Mouse (Mus musculus): Measurements from ENCODE around the gene Fam168b. TPM values are rescaled to one million over a fixed set of nuclear protein-coding genes. Genes with fewer than 3 reads are reported as not detected.

The Fam168b gene
- polyA plus RNA-seq (2014; fragmentation: Nextera tagmentation; extraction: Ambion mirVana): 90.5 and 136 TPM in 2 replicates

DNA sequence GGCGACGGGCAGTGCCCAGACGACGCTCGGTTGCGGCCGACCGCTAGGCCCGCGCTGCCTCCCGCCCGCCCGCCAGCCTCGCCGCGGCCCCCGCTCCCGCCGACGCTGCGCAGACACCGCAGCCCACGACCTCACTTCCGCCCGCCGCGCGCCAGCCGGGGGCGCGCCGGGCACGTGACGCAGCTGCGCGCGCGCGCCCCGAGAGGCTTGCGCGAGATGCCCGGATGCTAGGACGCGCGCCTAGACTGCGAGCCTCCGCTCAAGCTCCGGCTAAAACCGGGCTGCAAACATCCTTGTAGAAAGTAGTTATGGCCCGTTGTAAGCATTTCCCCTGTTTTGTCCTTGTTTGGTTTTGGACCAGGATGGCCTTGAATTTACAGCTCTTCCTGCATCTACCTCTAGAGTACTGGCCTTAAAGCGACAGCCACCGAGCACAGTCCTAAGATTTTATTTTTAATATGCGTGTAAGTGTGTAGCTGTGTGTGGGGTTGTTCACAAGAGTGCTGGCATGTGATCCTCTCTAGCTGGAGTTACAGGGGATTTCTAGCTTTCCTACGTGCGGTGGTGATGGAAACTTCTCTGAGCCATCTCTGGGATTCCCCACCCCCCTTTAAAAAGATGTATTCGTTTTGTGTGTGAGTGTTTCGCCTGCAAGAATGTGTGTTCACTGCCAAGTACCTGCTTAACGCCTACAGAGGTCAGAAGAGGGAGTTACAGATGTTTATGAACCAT lies at the start of gene Fam168b:
TSS of gene Fam168b (minus strand) at position 179 of the 732 bp plus-strand sequence.
- Histone ChIP-seq H3K4me1 (ENCODE audit: control insufficient read depth, insufficient read depth, low read length) (peaks cover 23% of the 10 kb centered on the region), H3K27ac (ENCODE audit: low read depth, low read length) (peak within 1 kb of the TSS; percentile 95), H3K36me3 (ENCODE audit: control insufficient read depth, insufficient read depth, low read length) (no peaks in the 10 kb centered on the region), H3K4me2 (ENCODE audit: low read depth, low read length) (peak within 1 kb of the TSS; percentile 87), H3K9me3 (ENCODE audit: control insufficient read depth, low read length) (no peaks in the 10 kb centered on the region), H3K4me3 (ENCODE audit: low read depth, low read length) (peak within 1 kb of the TSS; percentile 72), H3K27me3 (ENCODE audit: control insufficient read depth, insufficient read depth, low read length) (no peaks in the 10 kb centered on the region), H3K9ac (replicated peaks; ENCODE audit: low read depth, low read length) (peak within 1 kb of the TSS; percentile 88)
- WGBS: 3% methylated on average over 59 of the region's 59 CpGs
- peak; percentile 93 for ATAC-seq (ENCODE audit: low read depth)

DNA sequence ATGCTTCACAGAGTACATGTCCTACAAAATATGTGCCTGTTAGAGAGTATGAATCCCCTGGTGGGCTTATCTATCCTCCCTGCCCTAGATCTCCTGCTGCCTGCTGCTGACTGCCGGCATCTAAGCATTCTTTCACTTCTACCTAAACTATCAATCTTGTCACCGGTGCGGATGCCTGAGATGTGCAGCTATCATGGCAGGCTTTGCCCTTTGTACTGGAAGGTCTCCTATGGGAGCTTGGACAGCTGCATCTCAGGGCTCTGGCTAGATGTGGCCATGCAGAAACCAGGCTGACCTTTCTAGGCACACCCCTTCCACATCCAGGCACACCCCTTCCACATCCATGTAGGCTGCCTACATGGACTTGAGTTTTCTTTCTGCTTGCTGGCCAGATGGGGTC lies 49.6 kb upstream of the Fam168b start:
- no peak overlapping the region for H3K4me2 ChIP-seq (ENCODE audit: low read depth, low read length)
- H3K36me3 ChIP-seq (ENCODE audit: control insufficient read depth, insufficient read depth, low read length): no peaks in the 10 kb centered on the region
- H3K9me3 ChIP-seq (ENCODE audit: control insufficient read depth, low read length): no peaks in the 10 kb centered on the region
- H3K27ac ChIP-seq (ENCODE audit: low read depth, low read length): no peak overlapping the region
- no peaks in the 10 kb centered on the region for H3K27me3 ChIP-seq (ENCODE audit: control insufficient read depth, insufficient read depth, low read length)
- WGBS: 66% methylated on average over 3 of the region's 3 CpGs
- no peaks in the 10 kb centered on the region for H3K4me1 ChIP-seq (ENCODE audit: control insufficient read depth, insufficient read depth, low read length)
- no peak for ATAC-seq (ENCODE audit: low read depth)
- no peak overlapping the region for H3K9ac ChIP-seq (replicated peaks; ENCODE audit: low read depth, low read length)
- no peak overlapping the region for H3K4me3 ChIP-seq (ENCODE audit: low read depth, low read length)

DNA sequence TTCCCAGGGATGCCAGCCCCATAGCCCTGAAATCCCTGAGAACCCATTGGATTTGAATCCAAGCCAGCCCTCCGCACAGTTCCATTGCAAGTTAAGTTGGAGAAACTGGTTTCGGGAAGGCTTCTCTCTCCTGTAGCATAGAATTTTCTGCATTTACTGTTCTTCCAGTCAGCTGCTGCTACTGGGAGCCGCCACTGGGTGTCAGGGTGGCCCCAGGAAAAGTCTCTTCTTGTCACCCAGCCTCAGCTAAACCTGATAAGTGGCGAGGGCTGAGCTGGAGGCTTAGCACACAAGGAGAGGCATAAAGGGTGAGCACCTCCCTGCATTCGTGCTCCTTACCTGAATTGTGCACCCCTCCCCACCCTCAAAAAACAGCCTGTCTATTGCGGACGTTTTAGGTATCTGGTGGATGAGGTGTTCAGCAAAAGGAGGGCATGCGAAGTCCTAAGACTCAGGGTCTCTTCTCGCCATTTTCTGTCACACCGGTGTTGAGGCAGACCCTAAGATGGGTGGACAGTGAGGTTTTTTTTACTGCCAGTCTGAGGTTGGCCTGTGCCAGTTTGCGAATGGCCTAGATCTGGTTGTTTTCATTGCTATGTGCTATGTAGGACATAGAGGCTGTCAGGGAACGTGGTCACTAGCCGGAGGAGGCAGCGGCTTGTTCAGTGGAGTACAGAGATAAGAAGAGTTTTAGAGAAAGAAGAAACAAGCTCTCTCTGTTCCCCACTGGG lies 48.9 kb upstream of the Fam168b start:
- Histone ChIP-seq H3K27me3 (ENCODE audit: control insufficient read depth, insufficient read depth, low read length) (no peaks in the 10 kb centered on the region), H3K36me3 (ENCODE audit: control insufficient read depth, insufficient read depth, low read length) (no peaks in the 10 kb centered on the region), H3K27ac (ENCODE audit: low read depth, low read length) (no peak overlapping the region), H3K4me2 (ENCODE audit: low read depth, low read length) (no peak overlapping the region), H3K9me3 (ENCODE audit: control insufficient read depth, low read length) (no peaks in the 10 kb centered on the region), H3K4me3 (ENCODE audit: low read depth, low read length) (no peak overlapping the region), H3K4me1 (ENCODE audit: control insufficient read depth, insufficient read depth, low read length) (no peaks in the 10 kb centered on the region), H3K9ac (replicated peaks; ENCODE audit: low read depth, low read length) (no peak overlapping the region)
- WGBS: 57% methylated on average over 14 of the region's 14 CpGs
- peak; percentile 94; the same call in 1 of the 2 replicates for ATAC-seq (ENCODE audit: low read depth)

DNA sequence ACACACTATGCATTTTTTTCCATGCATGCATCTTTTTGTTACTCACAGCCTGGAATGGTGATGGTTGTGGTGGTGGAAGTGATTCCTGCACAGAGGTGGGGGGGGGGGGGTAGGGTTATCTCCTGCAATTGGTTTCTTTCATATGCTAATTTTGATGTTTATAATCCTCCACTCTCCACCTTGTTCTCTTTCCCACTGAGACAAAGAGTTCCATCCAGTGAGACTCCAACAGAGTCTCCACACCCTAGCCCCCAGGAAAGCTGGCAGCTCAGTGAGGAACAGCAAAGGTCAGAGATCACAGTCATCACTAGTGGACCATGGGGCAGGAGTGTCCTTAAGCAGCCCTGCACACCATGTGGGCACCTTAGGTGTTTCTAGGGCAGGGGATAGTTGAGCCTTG lies 40.9 kb upstream of the Fam168b start:
- no peak overlapping the region for H3K27ac ChIP-seq (ENCODE audit: low read depth, low read length)
- H3K9me3 ChIP-seq (ENCODE audit: control insufficient read depth, low read length): no peaks in the 10 kb centered on the region
- ATAC-seq (ENCODE audit: low read depth): no peak
- H3K36me3 ChIP-seq (ENCODE audit: control insufficient read depth, insufficient read depth, low read length): no peaks in the 10 kb centered on the region
- H3K9ac ChIP-seq (replicated peaks; ENCODE audit: low read depth, low read length): no peak overlapping the region
- H3K27me3 ChIP-seq (ENCODE audit: control insufficient read depth, insufficient read depth, low read length): no peaks in the 10 kb centered on the region
- H3K4me1 ChIP-seq (ENCODE audit: control insufficient read depth, insufficient read depth, low read length): no peaks in the 10 kb centered on the region
- H3K4me2 ChIP-seq (ENCODE audit: low read depth, low read length): no peak overlapping the region
- H3K4me3 ChIP-seq (ENCODE audit: low read depth, low read length): no peak overlapping the region

DNA sequence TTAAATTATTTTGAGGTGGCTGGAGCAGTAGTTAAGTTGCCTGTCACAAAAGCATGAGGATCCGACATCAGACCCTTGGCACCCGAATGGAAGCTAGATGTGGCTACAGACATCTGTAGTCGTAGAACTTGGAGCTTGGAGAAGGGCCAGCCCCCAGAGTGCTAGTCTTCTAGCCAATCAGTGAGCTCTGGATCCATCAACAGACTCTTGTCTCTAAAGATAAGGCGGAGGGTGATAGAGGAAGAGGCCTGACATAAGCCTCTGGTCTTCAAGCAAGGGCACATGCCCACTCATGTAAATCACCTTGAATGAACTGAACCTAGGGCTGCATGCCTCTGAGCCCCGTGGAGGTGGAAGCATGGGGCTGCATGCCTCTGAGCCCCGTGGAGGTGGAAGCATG lies 36.7 kb upstream of the Fam168b start:
- Histone ChIP-seq H3K36me3 (ENCODE audit: control insufficient read depth, insufficient read depth, low read length) (no peaks in the 10 kb centered on the region; the same call in 1 of the 2 replicates), H3K4me3 (ENCODE audit: low read depth, low read length) (no peak overlapping the region), H3K27me3 (ENCODE audit: control insufficient read depth, insufficient read depth, low read length) (no peaks in the 10 kb centered on the region), H3K4me2 (ENCODE audit: low read depth, low read length) (no peak overlapping the region), H3K9me3 (ENCODE audit: control insufficient read depth, low read length) (no peaks in the 10 kb centered on the region), H3K27ac (ENCODE audit: low read depth, low read length) (no peak overlapping the region), H3K9ac (replicated peaks; ENCODE audit: low read depth, low read length) (no peak overlapping the region), H3K4me1 (ENCODE audit: control insufficient read depth, insufficient read depth, low read length) (no peaks in the 10 kb centered on the region)
- WGBS: 86% methylated on average over 6 of the region's 6 CpGs
- ATAC-seq (ENCODE audit: low read depth): no peak

DNA sequence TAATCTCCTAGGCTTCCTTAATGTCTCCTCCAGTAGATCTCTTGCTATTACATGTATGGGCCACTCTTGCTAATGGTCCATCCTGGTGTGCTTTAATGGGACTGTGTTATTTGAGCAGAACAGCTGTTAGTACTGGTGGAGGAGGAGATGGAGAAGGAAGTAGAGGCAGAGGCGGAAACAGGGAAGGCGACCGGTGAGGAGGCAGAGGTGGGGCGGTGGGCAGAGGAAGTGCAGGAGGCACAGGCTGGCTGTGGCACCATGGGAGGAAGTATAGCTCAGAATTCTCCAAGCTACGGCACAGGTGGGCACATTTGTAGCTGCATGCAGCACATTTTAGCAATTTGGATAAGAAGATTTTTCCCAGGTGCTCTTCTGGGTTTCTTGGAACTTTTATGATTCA lies 30.7 kb upstream of the Fam168b start:
- no peak for ATAC-seq (ENCODE audit: low read depth)
- Histone ChIP-seq H3K9me3 (ENCODE audit: control insufficient read depth, low read length) (no peaks in the 10 kb centered on the region), H3K4me2 (ENCODE audit: low read depth, low read length) (no peak overlapping the region), H3K27ac (ENCODE audit: low read depth, low read length) (no peak overlapping the region), H3K4me1 (ENCODE audit: control insufficient read depth, insufficient read depth, low read length) (no peaks in the 10 kb centered on the region), H3K4me3 (ENCODE audit: low read depth, low read length) (no peak overlapping the region), H3K9ac (replicated peaks; ENCODE audit: low read depth, low read length) (no peak overlapping the region), H3K36me3 (ENCODE audit: control insufficient read depth, insufficient read depth, low read length) (peaks cover 33% of the 10 kb centered on the region), H3K27me3 (ENCODE audit: control insufficient read depth, insufficient read depth, low read length) (no peaks in the 10 kb centered on the region)
- 97% methylated on average over 5 of the region's 5 CpGs for WGBS

DNA sequence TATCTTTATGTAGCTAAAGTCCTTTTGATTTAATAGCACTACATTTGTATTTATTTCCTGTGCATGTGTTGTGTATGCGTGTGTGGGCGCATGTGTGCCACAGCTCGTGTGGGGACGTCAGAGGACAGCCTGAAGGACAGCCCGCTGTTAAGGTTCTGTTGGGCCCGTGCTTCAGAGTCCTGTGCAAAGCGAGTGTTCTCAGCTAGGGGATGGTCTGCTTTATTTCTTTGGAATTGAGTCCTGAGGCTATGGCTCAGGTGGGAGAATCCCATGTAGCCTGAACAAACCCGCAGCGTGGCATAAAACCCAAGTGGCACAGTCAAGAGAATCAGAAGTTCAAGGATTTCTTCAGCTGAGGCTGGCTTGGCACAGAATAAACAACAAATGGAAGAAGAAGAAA lies 28.3 kb upstream of the Fam168b start:
- no peak overlapping the region for H3K4me3 ChIP-seq (ENCODE audit: low read depth, low read length)
- H3K9ac ChIP-seq (replicated peaks; ENCODE audit: low read depth, low read length): no peak overlapping the region
- no peak overlapping the region for H3K4me2 ChIP-seq (ENCODE audit: low read depth, low read length)
- H3K27me3 ChIP-seq (ENCODE audit: control insufficient read depth, insufficient read depth, low read length): no peaks in the 10 kb centered on the region
- H3K9me3 ChIP-seq (ENCODE audit: control insufficient read depth, low read length): no peaks in the 10 kb centered on the region
- H3K27ac ChIP-seq (ENCODE audit: low read depth, low read length): no peak overlapping the region
- no peaks in the 10 kb centered on the region for H3K4me1 ChIP-seq (ENCODE audit: control insufficient read depth, insufficient read depth, low read length)
- ATAC-seq (ENCODE audit: low read depth): no peak
- peaks cover 34% of the 10 kb centered on the region for H3K36me3 ChIP-seq (ENCODE audit: control insufficient read depth, insufficient read depth, low read length)
- WGBS: 95% methylated on average over 9 of the region's 9 CpGs

DNA sequence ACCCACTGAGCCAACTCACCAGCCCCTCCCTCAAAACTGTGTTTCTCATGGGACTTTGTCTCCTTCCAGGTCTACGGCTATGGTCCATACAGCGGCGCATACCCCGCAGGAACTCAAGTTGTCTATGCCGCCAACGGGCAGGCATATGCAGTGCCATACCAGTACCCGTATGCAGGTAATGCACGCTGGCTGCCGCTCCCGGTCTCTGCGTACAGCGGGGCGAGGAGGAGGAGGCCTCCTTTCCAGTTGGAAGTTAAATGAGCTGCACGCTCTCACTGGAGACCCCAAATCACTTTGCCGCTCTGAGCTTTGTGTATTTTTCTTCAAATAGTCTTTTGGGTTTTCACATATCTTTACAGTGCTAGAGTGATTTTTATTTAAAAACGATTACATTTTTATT lies 26.4 kb upstream of the Fam168b start:
- ATAC-seq (ENCODE audit: low read depth): no peak
- whole genome bisulfite sequencing: 97% methylated on average over 16 of the region's 16 CpGs
- H3K36me3 ChIP-seq (ENCODE audit: control insufficient read depth, insufficient read depth, low read length): peaks cover 46% of the 10 kb centered on the region

DNA sequence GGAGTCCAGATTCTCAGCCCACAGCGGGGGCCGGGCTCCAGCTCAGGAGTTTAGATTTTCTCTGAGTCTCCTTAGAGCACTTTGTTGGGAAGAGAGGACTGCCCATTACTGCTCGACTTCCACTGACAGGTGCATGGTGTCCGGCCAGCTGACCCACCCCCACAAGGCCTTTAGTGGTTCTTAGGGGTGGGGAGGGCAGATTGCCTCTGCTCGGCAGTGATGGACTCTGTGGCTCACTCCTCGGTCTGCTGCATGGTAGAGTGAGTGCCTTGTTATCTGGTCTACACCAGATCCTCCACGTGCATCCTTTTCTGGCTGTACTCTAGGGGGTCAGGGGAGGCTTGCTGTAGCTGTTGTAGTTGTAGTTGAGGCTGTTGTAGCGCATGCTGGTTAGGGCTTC lies 25.5 kb upstream of the Fam168b start:
- H3K4me2 ChIP-seq (ENCODE audit: low read depth, low read length): no peak overlapping the region
- H3K27me3 ChIP-seq (ENCODE audit: control insufficient read depth, insufficient read depth, low read length): no peaks in the 10 kb centered on the region
- no peak overlapping the region for H3K9ac ChIP-seq (replicated peaks; ENCODE audit: low read depth, low read length)
- H3K4me1 ChIP-seq (ENCODE audit: control insufficient read depth, insufficient read depth, low read length): no peaks in the 10 kb centered on the region
- H3K9me3 ChIP-seq (ENCODE audit: control insufficient read depth, low read length): no peaks in the 10 kb centered on the region
- no peak for ATAC-seq (ENCODE audit: low read depth)
- 89% methylated on average over 8 of the region's 8 CpGs for WGBS
- H3K4me3 ChIP-seq (ENCODE audit: low read depth, low read length): no peak overlapping the region
- peaks cover 51% of the 10 kb centered on the region for H3K36me3 ChIP-seq (ENCODE audit: control insufficient read depth, insufficient read depth, low read length)
- H3K27ac ChIP-seq (ENCODE audit: low read depth, low read length): no peak overlapping the region

More for the DNA sequence above, 26.4 kb upstream of the Fam168b start:
- no peaks in the 10 kb centered on the region for H3K4me1 ChIP-seq (ENCODE audit: control insufficient read depth, insufficient read depth, low read length)
- no peak overlapping the region for H3K4me3 ChIP-seq (ENCODE audit: low read depth, low read length)
- H3K4me2 ChIP-seq (ENCODE audit: low read depth, low read length): no peak overlapping the region
- no peaks in the 10 kb centered on the region for H3K9me3 ChIP-seq (ENCODE audit: control insufficient read depth, low read length)
- no peaks in the 10 kb centered on the region for H3K27me3 ChIP-seq (ENCODE audit: control insufficient read depth, insufficient read depth, low read length)
- no peak overlapping the region for H3K9ac ChIP-seq (replicated peaks; ENCODE audit: low read depth, low read length)
- H3K27ac ChIP-seq (ENCODE audit: low read depth, low read length): no peak overlapping the region
